Mouse (Mus musculus) brain, embryonic 14.5 days (tissue): ENCODE results near the gene Gm11992.

Experiments
- CTCF ChIP-seq: fragments of 200-500 bp; IDR thresholded peaks from 2 replicates; pipeline ENCODE4 v1.5.1; 2012; ENCODE audit warnings: inconsistent platforms, mild to moderate bottlenecking, moderate library complexity, borderline replicate concordance; ENCODE audit not compliant: insufficient read depth, insufficient read length; ENCODE audit errors: extremely low read depth
- POLR2A ChIP-seq: fragments of 200-500 bp; IDR thresholded peaks from 2 replicates; pipeline ENCODE4 v1.6.1; 2012; ENCODE audit warnings: mild to moderate bottlenecking, inconsistent platforms, borderline replicate concordance; ENCODE audit not compliant: poor library complexity, insufficient read depth, insufficient read length, severe bottlenecking; ENCODE audit errors: extremely low read depth

- no peak for TF ChIP-seq CTCF
- TF ChIP-seq POLR2A, result no peak
These were observed 23.2 kb upstream of the Gm11992 start for GRCm38 (mm10) chr11:9025211-9025610.
